Mouse (Mus musculus): ENCODE measurements at regions not wholly inside any gene's neighbourhood (a gene's known extent, or its start where the extent isn't known, plus 50 kb on each side); places are given as distances from the start of the nearest gene placed in this dataset.

DNA sequence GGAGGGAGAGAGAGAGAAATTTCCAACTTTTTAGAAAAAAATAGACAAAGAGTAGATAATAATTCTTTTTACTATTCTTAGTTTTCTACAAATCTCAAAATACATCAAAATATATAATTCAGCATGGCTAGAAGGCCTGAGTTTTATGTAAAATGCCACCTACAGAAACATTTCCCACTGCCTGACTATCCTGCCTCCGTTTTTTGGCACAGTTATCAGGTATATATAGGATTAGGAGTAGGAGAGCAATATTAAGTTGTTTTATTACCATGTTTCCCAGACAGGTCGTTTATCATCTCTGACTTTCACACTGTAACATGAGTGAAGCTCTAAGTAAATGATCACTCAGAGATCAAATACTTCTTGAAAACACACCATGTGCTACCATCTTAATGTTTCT is 224.7 kb upstream of the Actbl2 start:
- DNase-seq (ENCODE audit: low spot score in 2 of 2): peak in 1 of 2 experiments; percentile 70
- intact Hi-C loops (cut with DNase I): no loop called here

- intact Hi-C loops (cut with DNase I): no loop called here
- DNase-seq (ENCODE audit: low spot score in 2 of 2): peak in 1 of 2 experiments; percentile 57
Measured at GRCm38 (mm10) chr13:111031633-111032032, 223.2 kb upstream of the Actbl2 start.

GRCm38 (mm10) chr13:111043637-111044036 is 211.2 kb upstream of the Actbl2 start:
- intact Hi-C loops (cut with DNase I): loop anchor here (1.0 to 10.0 kb wide), 8 partner anchors 51 to 651 kb away; no protein-coding TSS in a partner anchor

DNA sequence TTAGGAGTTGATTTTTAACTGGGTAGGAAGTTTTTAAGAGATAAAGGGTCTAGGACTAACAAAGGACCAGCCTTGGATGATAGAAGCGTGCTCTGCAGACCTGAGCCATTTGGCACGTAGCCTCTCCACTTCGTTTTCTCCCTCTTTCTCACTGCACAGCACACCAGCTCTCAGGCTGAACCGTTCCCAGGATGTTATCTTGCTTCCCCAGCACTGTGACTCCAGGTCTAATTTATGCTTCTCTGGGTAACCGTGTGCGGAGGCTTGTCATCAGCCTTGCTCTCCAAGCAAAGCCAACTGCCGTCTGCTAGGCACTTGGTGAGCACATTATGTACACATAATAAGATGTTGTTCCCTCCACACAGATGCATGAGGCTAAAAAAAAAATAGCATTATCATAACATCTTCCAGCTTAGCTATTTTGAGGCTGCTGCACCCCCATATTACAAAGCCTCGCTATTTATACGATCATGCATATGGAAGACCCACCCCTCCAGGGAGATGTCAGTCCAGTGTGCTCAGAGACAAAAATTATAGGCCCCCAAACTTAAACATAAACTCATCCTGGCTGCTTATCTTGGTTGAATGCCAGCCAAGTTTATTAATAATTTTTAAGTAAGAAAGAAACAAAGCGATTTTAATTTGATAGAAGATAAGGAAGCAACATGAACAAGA is 210.3 kb upstream of the Actbl2 start:
- DNase-seq (ENCODE audit: low spot score in 2 of 2): peak; percentile 73 to 96
- intact Hi-C loops (cut with DNase I): loop anchor here (1.0 to 10.0 kb wide), 8 partner anchors 52 to 652 kb away; no protein-coding TSS in a partner anchor

More at GRCm38 (mm10) chr13:111043637-111044036, 211.2 kb upstream of the Actbl2 start:
- DNase-seq (ENCODE audit: low spot score in 2 of 2): no peak

DNA sequence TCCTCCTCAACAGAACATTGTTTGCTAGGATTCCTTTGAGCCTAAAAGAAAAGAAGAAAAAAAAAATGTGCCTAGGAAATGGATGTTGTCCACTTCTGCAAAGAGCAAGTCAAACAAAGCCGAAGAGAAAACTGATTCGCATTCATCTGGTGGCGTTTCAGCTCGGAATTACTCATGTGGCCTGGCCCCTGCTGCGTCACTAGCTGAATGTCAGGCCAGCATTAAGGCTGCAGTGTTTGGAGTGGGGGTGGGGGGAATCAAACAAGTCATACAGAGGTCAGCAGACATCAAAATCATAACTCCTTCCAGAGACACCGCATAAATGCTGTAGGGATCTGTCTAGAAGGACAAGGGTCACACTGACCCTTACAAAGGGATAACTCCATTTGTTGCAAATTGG is 204.7 kb upstream of the Actbl2 start:
- intact Hi-C loops (cut with DNase I): no loop called here

GRCm38 (mm10) chr13:111055817-111056216 is 199.0 kb upstream of the Actbl2 start:
- intact Hi-C loops (cut with DNase I): no loop called here
- DNase-seq (ENCODE audit: low spot score in 2 of 2): no peak

More for the DNA sequence above, 204.7 kb upstream of the Actbl2 start:
- DNase-seq (ENCODE audit: low spot score in 2 of 2): no peak

- intact Hi-C loops (cut with DNase I): no loop called here
- peak in 1 of 2 experiments; percentile 68 for DNase-seq (ENCODE audit: low spot score in 2 of 2)
Measured at GRCm38 (mm10) chr13:111087753-111088152, 167.1 kb upstream of the Actbl2 start.

DNA sequence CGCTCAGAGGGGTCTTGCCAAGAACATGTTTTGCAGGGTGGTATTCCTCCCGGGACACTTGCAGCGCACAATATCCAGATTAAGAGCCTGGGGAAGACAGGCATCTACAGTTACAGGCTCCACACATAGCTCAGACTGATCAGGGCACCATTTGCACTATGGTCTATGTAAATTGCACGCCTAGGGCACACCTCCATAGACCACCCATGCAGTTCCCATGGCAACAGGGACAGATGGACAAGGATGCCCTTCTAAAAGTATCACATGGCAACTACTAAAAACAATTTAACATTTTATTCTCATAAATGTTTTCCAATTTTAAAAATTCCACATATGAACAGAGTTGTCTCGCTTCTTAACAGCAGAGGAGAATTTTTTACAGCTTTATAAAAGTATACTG is 158.7 kb upstream of the Actbl2 start:
- DNase-seq (ENCODE audit: low spot score in 2 of 2): peak in 1 of 2 experiments; percentile 70
- intact Hi-C loops (cut with DNase I): loop anchor here (2.0 to 10.0 kb wide), 7 partner anchors 51 to 704 kb away; no protein-coding TSS in a partner anchor

GRCm38 (mm10) chr13:111097336-111097735 is 157.5 kb upstream of the Actbl2 start:
- peak; percentile 58 to 88 for DNase-seq (ENCODE audit: low spot score in 2 of 2)
- intact Hi-C loops (cut with DNase I): loop anchor here (2.0 to 10.0 kb wide), 7 partner anchors 53 to 705 kb away; no protein-coding TSS in a partner anchor

DNA sequence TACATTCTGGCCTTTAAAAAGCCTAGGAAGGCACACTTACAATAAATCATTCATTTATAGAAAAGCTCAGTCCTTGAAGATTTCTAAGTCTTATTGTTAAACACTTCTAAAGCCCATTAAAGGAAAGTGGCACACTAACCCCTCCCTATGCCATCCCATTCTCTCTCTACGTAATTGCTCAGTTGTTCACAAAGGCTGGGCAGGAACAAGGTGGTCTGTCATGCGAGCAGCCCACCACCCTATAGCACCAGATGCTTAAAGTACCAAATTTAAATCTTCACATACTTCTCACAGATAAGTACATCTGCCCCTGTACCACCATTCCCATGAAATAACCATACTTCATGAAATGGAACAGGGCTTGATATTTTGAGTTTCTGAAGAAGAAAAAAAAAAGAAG is 156.1 kb upstream of the Actbl2 start:
- intact Hi-C loops (cut with DNase I): loop anchor here (5.0 to 10.0 kb wide), 5 partner anchors 106 to 706 kb away; no protein-coding TSS in a partner anchor

GRCm38 (mm10) chr13:111099252-111099651 is 155.6 kb upstream of the Actbl2 start:
- intact Hi-C loops (cut with DNase I): loop anchor here (5.0 to 10.0 kb wide), 5 partner anchors 107 to 707 kb away; no protein-coding TSS in a partner anchor
- DNase-seq (ENCODE audit: low spot score in 2 of 2): peak; percentile 45 to 83

More for the DNA sequence above, 156.1 kb upstream of the Actbl2 start:
- DNase-seq (ENCODE audit: low spot score in 2 of 2): no peak

DNA sequence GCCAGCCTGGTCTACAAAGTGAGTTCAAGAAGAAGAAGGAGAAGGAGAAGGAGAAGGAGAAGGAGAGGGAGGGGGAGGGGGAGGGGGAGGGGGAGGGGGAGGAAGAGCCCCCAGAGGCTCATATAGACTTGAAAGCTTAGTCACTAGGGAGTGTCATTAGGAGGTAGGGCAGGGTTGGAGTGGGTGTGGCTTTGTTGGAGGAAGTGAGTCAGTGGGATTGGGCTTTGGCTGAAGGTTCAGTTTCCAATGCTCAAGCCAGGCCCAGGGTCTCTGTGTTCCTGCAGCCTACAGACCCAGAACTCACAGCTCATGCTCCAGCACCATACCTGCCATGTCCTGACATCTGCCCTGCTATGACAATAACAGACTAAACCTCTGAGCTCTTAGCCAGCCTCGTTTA is 154.4 kb upstream of the Actbl2 start:
- intact Hi-C loops (cut with DNase I): loop anchor here (5.0 kb wide), 1 partner anchor 132 kb away; no protein-coding TSS in a partner anchor

DNA sequence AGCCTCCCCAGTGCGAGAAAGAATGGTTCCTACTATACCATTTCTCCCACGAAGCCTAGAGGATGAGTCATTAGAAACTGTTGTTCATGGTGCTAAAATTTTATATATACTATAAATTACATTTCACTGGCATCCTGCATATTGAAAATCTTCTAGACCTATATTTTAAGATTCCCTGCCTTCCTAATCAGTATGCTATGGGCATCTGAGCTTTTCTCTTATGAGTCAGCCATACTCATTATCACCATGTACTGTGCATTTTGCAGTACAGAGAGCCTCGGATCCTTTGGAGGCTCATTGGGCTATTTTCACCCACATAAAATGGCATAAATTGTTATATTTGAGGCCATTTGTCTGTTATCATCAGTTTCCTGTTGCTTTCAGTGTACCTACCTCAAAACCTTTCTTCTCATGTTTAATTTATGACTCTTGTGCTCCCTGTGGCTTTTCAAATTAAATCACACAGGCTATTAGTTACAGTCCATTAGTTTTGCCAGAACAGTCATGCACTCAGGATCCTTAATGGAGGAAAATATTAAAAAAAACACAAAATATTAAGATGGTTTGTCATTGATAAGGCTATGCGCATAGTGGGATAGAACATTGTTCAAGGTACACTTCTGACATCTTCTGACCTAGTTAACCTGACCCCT is 150.1 kb upstream of the Actbl2 start:
- intact Hi-C loops (cut with DNase I): loop anchor here (2.0 to 5.0 kb wide), 2 partner anchors 74 to 128 kb away; no protein-coding TSS in a partner anchor

More for the DNA sequence above, 154.4 kb upstream of the Actbl2 start:
- no peak for DNase-seq (ENCODE audit: low spot score in 2 of 2)

DNA sequence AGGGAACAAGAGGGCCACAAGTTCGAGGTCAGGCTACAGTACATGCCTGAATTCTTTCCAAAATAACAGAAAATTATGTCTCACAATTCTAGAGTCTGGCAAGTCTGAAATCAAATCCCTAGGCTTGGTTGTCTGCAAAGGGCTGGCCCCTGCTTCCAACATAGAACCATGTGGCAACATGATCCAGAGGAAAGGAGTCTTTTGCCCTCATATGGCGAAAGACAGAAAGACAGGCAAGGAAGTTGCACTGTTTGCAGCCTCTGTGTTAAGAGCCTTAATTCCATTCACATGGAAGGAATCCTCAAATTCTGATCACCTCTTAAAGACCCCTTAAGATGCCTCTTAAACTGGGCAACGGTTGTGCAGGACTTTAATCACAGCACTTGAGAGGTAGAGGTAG is 123.7 kb upstream of the Actbl2 start:
- DNase-seq (ENCODE audit: low spot score in 2 of 2): no peak
- intact Hi-C loops (cut with DNase I): no loop called here

More for the DNA sequence above, 150.1 kb upstream of the Actbl2 start:
- DNase-seq (ENCODE audit: low spot score in 2 of 2): peak in 1 of 2 experiments; percentile 62

- DNase-seq (ENCODE audit: low spot score in 2 of 2): peak in 1 of 2 experiments; percentile 50
- intact Hi-C loops (cut with DNase I): no loop called here
Measured at GRCm38 (mm10) chr13:111136392-111136791, 118.4 kb upstream of the Actbl2 start.

DNA sequence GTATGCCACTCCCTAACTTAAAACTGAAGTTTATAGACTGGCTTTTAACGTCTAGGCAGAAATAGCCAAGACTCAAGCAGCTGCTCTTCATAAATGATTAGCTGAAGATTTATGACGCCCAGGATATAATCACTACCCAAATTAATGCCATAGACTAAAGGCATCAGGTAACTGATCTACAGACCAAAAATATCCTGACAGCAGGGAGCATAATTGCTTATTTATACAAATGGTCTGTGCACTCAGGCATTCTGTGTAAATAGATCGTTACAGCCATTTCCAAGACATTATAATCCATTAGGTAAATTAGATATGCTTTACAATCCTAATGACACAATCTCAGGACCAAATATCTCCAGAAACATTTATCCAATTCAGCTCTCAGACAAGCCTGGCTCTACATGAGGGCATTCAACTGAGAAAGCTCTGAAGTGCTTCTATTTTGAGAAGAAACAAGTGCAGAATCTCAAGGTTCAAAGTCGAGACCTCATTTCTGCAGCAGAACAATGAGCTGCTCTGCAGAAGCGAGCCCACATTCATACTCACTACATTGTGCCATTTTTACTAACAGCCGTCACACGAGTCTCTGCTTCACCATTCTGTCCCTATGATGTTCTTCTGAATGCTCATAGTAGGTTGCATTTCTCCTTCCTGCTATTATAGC is 111.9 kb upstream of the Actbl2 start:
- intact Hi-C loops (cut with DNase I): no loop called here
- no peak for DNase-seq (ENCODE audit: low spot score in 2 of 2)

- DNase-seq (ENCODE audit: low spot score in 2 of 2): peak in 1 of 2 experiments; percentile 57
- intact Hi-C loops (cut with DNase I): no loop called here
Measured at GRCm38 (mm10) chr13:111144721-111145120, 110.1 kb upstream of the Actbl2 start.

DNA sequence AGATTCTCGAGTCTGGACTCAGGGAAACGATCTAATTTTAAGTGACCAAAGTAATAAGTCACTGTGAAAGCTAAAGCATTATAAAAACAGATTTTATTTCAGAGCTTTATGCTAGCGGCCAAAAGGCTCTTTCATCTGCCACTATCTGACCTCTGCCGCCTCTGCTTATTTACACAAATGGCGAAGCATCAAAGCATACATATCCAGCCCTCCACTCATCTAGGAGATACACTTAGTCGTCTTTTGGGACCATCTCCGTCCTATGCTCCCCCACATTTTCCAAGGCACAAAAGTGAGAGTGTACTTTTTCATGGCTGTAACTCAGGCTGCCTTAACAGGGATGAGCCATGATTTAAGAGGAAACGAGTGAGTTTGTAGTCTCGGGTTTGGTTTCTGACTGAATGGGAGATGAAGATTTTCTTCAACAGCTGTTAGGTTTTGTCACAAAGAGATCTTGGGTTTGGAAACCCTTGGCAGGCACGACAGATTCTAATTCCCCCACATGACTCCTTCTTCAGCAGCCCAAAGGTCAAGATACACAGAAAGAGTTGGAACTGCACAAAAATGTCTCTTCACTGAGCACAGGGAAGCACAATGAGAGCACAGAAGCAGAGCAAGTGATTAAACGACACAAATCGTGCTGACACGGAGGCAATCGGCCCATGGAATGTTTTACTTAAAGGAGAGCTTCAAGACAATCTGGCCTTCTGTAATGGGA is 96.7 kb upstream of the Actbl2 start:
- intact Hi-C loops (cut with DNase I): no loop called here
- no peak for DNase-seq (ENCODE audit: low spot score in 2 of 2)

GRCm38 (mm10) chr13:111159498-111159897 is 95.3 kb upstream of the Actbl2 start:
- DNase-seq (ENCODE audit: low spot score in 2 of 2): no peak
- intact Hi-C loops (cut with DNase I): no loop called here

Data from left cerebral cortex, postnatal 25 days (tissue).